Mouse (Mus musculus) ovary, postnatal 10 days (tissue): ENCODE results near the gene Ltb.

Source experiments
- DNase-seq: peaks from one replicate; pipeline ENCODE4 v3.0.0; 2022; ENCODE audit warnings: low spot score

Gene Ltb

DNA sequence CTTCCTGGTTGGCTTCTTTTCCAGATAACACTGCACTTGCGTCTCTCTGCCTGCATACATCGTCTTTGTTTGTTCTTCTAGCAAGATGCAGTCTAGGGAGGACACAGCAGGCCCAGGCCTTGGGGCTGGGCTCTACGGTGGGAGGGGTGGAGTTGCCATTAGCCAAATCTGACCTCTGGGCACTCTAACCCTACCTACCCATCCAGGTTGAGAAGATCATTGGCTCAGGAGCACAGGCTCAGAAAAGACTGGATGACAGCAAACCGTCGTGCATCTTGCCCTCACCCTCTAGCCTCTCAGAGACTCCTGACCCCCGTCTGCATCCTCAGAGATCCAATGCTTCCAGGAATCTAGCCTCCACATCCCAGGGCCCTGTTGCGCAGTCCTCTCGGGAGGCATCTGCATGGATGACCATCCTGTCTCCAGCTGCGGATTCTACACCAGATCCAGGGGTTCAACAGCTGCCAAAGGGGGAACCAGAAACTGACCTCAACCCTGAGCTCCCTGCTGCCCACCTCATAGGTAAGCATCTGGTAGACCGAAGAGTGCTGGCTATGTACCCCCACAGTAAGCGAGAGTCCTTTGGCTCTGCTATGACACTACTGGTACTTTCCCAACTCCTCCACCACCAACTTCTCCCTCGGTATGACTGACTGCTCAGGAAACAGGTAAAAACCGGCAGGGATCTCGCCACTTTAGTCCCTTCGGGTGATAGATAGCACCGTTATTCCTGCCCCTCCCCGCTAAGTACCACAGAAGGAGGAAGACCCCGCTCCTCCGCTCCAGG is 798 bp downstream of the Ltb start:
- DNase-seq, result no peak

GRCm38 (mm10) chr17:35195631-35196320 is 1.5 kb downstream of the Ltb start:
- DNase-seq, result peak; percentile 46

- no peak for DNase-seq
Observed at GRCm38 (mm10) chr17:35196321-35196641, 2.0 kb downstream of the Ltb start.

GRCm38 (mm10) chr17:35197126-35197525 is 2.9 kb downstream of the Ltb start:
- DNase-seq, result no peak

DNA sequence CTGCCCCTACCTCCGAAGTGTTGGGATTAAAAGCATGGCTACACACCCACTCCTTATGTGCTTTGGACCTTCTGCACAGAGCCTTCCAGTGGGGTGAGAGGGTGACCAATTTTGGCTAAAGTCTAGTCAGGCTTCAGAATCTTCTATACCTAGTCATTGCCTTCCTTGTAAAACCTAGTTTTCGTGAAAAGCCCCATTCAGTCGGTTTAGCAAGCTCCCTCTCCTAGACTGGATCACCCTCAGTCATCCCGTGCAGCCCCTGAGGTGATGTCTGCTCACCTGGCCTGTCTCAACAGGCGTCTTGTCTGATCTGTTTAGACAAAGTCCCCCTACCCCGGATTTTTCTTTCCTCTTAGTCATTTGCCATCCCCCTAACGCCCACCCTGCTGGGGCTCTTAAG is 3.8 kb downstream of the Ltb start:
- no peak for DNase-seq

DNA sequence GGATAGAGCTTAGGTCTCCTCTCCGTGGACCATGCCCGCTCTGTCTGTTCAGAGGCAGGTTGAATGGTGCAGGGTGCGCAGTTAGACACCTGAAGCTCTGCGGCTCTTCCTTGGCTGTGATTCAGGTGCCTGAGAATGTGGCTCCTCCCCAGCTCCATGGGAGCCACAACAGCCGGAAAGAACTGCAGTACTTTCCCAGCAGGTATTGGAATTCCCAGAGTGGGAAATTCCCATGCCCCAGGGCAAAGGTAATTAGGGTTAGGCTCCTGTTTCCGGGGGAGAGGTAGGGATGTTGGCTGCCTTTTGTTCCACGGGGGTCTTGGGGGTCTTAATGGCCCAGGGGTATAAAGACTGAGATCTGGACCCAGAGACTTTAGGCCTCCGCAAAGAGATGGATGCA is 4.7 kb downstream of the Ltb start:
- DNase-seq, result no peak

GRCm38 (mm10) chr17:35200398-35200797 is 6.2 kb downstream of the Ltb start:
- no peak for DNase-seq

DNA sequence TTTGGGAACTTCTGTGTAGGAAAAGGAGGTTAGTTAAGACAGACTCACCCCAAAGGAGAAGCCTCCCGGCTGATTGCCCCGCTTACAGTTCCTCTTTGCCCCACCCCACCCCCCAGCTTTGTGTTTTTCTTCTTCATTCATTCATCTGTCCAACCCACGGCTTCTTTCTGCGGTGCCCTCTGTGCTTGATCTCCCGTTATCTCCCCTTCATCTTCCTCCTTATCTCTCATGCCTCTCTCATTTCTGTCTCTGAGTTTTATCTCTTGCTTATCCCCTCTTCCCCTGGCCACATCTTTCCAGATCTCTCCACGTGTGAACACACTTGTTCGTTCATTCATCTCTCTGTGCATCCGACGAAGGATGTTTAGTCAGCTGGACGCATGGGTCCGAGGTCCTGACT is 6.9 kb downstream of the Ltb start:
- DNase-seq, result no peak

- DNase-seq, result no peak
Observed at GRCm38 (mm10) chr17:35201787-35202186, 7.5 kb downstream of the Ltb start, which contains the start of gene Tnf. Gene Tnf (minus strand): TSS chr17:35202007.

DNA sequence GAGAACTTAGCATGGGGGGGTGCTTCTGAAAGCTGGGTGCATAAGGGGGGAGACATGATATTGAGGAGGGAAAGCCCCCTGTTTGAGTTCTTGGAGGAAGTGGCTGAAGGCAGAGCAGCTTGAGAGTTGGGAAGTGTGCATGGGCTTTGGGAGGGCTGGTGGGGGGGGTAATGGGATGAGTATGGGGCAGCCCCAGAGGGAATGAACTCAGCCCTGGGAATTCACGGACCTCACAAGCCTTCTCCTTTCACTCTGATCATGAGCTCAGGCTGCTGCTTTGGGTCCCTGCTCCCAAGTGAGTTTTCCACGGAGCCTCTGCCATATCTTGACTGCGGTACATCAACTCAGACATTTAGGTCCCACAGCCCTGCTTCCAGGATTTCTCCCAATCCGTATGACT is 8.2 kb downstream of the Ltb start:
- DNase-seq, result no peak

GRCm38 (mm10) chr17:35204494-35205379 is 10.5 kb downstream of the Ltb start, which contains the start of gene Lta:
Gene Lta (minus strand): TSS chr17:35205351.
- no peak for DNase-seq

GRCm38 (mm10) chr17:35205380-35205769 is 11.1 kb downstream of the Ltb start:
- DNase-seq, result no peak

DNA sequence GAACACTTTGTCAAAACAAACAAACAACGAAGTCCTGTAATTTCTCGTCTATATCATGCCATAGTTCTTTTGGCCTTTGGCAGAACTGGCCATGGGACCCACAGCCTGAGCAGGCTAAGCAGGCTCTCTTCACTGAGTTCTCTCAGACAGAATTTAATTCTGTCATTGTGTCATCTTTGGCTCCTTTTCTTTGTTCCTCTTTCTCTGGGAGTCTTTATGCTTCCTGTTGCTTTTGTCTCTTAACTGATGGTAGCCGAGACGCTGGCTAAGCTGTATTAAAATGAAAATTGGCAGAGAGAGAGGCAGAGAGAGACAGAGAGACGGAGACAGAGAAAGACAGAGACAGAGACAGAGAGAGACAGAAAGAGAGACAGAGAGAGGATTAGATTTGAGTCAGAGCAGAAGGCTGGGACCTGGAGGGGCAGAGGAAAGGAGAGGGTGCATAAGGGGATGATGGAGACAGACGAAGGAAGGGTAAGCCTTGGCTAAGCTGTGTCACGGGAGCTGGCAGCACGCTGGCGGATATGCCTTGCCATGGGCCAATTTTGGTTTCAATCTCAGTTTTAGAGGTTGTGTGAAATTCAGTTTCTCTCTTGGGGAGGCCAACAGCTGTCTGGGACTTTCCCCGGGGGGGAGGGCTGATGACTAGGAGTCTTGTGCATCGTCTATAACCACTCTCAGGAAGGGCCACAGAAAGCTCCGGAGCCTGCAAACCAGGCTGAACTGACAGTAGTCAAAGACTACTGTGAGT is 15.7 kb downstream of the Ltb start:
- no peak for DNase-seq

DNA sequence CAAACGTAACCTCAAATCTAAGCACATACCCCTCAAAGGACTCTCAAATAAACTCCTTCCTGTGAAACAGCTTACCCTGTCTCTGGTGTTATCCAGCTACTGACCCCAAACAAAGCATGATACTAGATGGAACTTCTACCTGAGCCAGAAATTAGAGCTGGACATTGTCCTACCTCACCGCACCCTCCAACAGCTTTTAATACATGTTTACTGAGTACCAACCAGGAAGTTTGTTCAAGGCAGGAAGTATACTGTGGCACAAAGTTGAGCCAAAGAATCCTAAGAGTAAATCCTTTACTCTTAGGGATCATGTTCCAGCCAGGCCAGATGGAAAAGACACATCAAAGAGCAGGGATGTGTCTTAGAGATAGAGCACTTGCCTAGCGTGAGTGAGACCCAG is 16.4 kb downstream of the Ltb start:
- DNase-seq, result no peak

- no peak for DNase-seq
Observed at GRCm38 (mm10) chr17:35213071-35213470, 18.8 kb downstream of the Ltb start.

- no peak for DNase-seq
Observed at GRCm38 (mm10) chr17:35218516-35219193, 24.4 kb downstream of the Ltb start.

GRCm38 (mm10) chr17:35219601-35220041 is 25.4 kb downstream of the Ltb start:
- no peak for DNase-seq

GRCm38 (mm10) chr17:35220156-35220952 is 26.1 kb downstream of the Ltb start, which contains the start of gene Gm16181:
Gene Gm16181 (plus strand): TSS chr17:35220834.
- no peak for DNase-seq

- no peak for DNase-seq
Observed at GRCm38 (mm10) chr17:35222299-35222698, 28.1 kb downstream of the Ltb start.

DNA sequence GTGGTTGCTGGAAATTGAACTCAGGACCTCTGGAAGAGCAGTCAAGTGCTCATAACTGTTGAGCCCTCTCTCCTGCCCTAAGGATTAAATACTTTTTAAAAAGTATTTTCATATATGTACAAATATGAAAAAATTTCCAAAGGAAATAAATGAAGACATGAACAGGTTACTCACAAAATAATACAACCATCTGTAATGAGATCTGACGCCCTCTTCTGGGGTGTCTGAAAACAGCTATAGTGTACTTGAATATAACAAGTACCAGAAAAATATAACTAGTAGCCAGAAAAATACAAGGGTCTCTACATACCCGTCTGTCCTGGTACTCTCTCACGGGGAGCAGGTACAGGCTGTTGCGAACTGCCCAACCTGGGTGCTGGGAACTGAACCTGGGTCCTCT is 30.4 kb downstream of the Ltb start:
- DNase-seq, result no peak
